Mouse (Mus musculus) CD4-positive, CD25-positive, alpha-beta regulatory T cell, adult 9 weeks (primary cell): ENCODE data around the gene F11r. TPM values are rescaled to one million over a fixed set of nuclear protein-coding genes. Genes with fewer than 3 reads are reported as not detected.

Experiments
- polyA plus RNA-seq: library from polyadenylated mRNA; unstranded; fragments of 100-300 nt; shearing (Covaris generic); gene quantifications from one replicate; pipeline ENCODE4 v1.2.1, GENCODE M21; 2017

F11r gene
- 0.93 TPM for polyA plus RNA-seq

DNA sequence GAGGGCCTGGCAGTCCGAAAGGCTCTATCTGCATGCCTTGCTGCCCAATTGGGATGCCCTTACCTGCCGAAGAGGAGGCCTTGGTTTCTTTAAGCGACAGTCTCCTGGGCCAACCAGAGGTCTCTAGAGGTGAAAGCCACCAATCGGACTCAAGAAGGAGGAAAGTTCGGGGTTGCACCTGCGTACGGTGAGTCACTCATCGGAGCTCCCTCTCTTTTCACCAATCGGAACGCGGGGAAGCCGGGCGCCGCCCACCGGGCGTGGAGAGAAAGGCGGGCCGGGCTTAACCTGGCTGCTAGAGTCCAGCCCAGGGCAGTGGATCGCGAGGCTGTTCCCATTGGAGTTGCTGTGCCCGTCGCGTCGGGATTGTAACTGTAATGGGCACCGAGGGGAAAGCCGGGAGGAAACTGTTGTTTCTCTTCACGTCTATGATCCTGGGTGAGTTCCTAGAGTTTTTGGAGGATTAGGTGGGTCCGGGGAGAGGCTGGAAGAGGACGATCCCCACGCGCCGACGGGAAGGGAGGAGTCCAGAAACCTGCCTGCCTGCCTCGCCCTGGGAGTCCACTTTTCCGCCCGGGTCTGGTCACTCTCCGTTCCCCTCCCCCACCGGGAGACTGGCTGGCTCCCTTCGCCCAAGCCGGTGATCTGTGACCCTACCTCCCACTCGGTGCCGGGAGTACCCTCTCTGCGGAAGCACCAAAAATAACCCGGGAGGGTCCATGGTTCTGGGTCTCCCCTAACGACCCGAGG is at the start of gene F11r:
Gene F11r, plus strand, starts transcription at position 272 of the 750 bp plus-strand sequence.

GRCm38 (mm10) chr1:171388376-171389102 is 48.8 kb upstream of the F11r start, which contains the start of gene Arhgap30:
Arhgap30 (plus strand) TSS chr1:171388954.

GRCm38 (mm10) chr1:171410947-171411484 is 26.3 kb upstream of the F11r start, which contains the start of gene Usf1:
Usf1 (plus strand) TSS chr1:171411313.

DNA sequence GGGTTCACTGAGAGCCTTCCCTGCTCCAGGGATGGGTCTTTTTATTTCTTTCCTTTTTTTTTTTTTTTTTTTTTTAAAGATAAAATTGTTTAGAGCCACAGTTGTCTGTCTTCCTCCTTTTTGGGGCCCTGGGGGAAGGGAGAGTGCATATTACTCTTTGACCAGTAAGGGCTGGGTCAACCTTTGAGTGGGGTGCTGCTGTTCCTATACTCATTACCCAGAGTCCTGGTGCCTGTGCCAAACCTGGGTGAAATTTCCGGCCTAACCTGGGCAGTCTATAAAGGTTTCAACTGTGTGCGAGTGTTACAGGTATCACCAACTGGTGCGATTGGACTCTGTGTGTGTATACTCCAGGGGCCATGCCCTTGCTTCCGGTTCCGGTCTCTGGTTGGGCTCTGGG is 18.7 kb upstream of the F11r start, which contains the start of gene Tstd1:
Gene Tstd1, plus strand, starts transcription at position 213 of the 400 bp plus-strand sequence.

GRCm38 (mm10) chr1:171503250-171503591 is 65.9 kb downstream of the F11r start, which contains the start of gene Alyref2:
Alyref2 (plus strand) TSS chr1:171503478.

Other genes starting within 250 kb of the F11r start
- not detected for gene Pcp4l1, start 241.3 kb upstream of the F11r start, polyA plus RNA-seq
- gene Nr1i3, start 223.6 kb upstream of the F11r start, polyA plus RNA-seq, result 0.61 TPM
- 45.0 TPM for gene Tomm40l, start 215.0 kb upstream of the F11r start, polyA plus RNA-seq
- gene Apoa2, start 212.5 kb upstream of the F11r start, polyA plus RNA-seq, result 0.62 TPM
- 7.1 TPM for gene Fcer1g, start 203.2 kb upstream of the F11r start, polyA plus RNA-seq
- not detected for gene Adamts4, start 187.1 kb upstream of the F11r start, polyA plus RNA-seq
- 197 TPM for gene Ndufs2, start 186.1 kb upstream of the F11r start, polyA plus RNA-seq
- gene B4galt3, start 167.2 kb upstream of the F11r start, polyA plus RNA-seq, result 51.6 TPM
- gene Ppox, start 156.3 kb upstream of the F11r start, polyA plus RNA-seq, result 89.0 TPM
- gene Usp21, start 149.5 kb upstream of the F11r start, polyA plus RNA-seq, result 51.7 TPM
- gene Ufc1, start 142.5 kb upstream of the F11r start, polyA plus RNA-seq, result 77.9 TPM
- 38.2 TPM for gene Dedd, start 108.4 kb upstream of the F11r start, polyA plus RNA-seq
- 56.6 TPM for gene Nit1, start 91.9 kb upstream of the F11r start, polyA plus RNA-seq
- 123 TPM for gene Pfdn2, start 91.9 kb upstream of the F11r start, polyA plus RNA-seq
- not detected for gene Klhdc9, start 76.7 kb upstream of the F11r start, polyA plus RNA-seq
- gene Nectin4, start 67.4 kb upstream of the F11r start, polyA plus RNA-seq, result not detected
- gene Arhgap30, start 48.6 kb upstream of the F11r start, polyA plus RNA-seq, result 258 TPM
- 102 TPM for gene Usf1, start 26.2 kb upstream of the F11r start, polyA plus RNA-seq
- 5.9 TPM for gene Tstd1, start 18.7 kb upstream of the F11r start, polyA plus RNA-seq
- gene Alyref2, start 65.9 kb downstream of the F11r start, polyA plus RNA-seq, result 9.7 TPM
- gene Itln1, start 97.8 kb downstream of the F11r start, polyA plus RNA-seq, result not detected
- gene Cd244a, start 121.7 kb downstream of the F11r start, polyA plus RNA-seq, result 0.69 TPM
- 162 TPM for gene Ly9, start 169.9 kb downstream of the F11r start, polyA plus RNA-seq
- 17.8 TPM for gene Slamf7, start 215.5 kb downstream of the F11r start, polyA plus RNA-seq
- 544 TPM for gene Cd48, start 244.5 kb downstream of the F11r start, polyA plus RNA-seq